Mouse (Mus musculus): ENCODE results near the gene Gm11168. TPM values are rescaled to one million over a fixed set of nuclear protein-coding genes. Genes with fewer than 3 reads are reported as not detected.

Gene Gm11168
- polyA plus RNA-seq (2014; fragmentation: Illumina TruSeq; extraction: RNeasy Lipid Tissue Mini Kit (QIAGEN cat#74804); ENCODE audit: low read depth, low replicate concordance) = not detected

GRCm38 (mm10) chr9:3002794-3003396, at the start of gene Gm11168:
Gene Gm11168, plus strand, starts transcription at chr9:3003346.

GRCm38 (mm10) chr9:3000445-3000972, 2.6 kb upstream of the Gm11168 start, which contains the start of gene Gm10722:
Gene Gm10722, plus strand, starts transcription at chr9:3000922.

GRCm38 (mm10) chr9:3012733-3013279, 9.7 kb downstream of the Gm11168 start, which contains the start of gene Gm10721:
Gene Gm10721, plus strand, starts transcription at chr9:3013140.

GRCm38 (mm10) chr9:3015354-3015753, 12.2 kb downstream of the Gm11168 start, which contains the start of gene Gm10720:
Gene Gm10720, plus strand, starts transcription at chr9:3015654.

DNA sequence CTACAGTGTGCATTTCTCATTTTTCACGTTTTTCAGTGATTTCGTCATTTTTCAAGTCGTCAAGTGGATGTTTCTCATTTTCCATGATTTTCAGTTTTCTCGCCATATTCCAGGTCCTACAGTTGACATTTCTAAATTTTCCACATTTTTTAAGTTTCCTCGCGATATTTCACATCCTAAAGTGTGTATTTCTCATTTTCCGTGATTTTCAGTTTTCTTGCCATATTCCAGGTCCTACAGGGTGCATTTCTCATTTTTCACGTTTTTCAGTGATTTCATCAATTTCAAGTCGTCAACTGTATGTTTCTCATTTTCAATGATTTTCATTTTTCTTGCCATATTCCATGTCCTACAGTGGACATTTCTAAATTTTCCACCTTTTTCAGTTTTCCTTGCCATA, 14.0 kb downstream of the Gm11168 start, which contains the start of gene Gm10719:
Gene Gm10719, plus strand, starts transcription at position 301 of the 400 bp plus-strand sequence.

DNA sequence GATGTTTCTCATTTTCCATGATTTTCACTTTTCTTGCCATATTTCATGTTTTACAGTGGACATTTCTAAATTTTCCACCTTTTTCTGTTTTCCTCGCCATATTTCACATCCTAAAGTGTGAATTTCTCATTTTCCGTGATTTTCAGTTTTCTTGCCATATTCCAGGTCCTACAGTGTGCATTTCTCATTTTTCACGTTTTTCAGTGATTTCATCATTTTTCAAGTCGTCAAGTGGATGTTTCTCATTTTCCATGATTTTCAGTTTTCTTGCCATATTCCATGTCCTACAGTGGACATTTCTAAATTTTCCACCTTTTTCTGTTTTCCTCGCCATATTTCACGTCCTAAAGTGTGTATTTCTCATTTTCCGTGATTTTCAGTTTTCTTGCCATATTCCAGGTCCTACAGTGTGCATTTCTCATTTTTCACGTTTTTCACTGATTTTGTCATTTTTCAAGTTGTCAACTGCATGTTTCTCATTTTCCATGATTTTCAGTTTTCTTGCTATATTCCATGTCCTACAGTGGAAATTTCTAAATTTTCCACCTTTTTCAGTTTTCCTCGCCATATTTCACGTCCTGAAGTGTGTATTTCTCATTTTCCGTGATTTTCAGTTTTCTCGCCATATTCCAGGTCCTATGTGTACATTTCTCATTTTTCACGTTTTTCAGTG, 20.3 kb downstream of the Gm11168 start, which contains the start of gene Gm10718:
Gene Gm10718, plus strand, starts transcription at position 236 of the 673 bp plus-strand sequence.

DNA sequence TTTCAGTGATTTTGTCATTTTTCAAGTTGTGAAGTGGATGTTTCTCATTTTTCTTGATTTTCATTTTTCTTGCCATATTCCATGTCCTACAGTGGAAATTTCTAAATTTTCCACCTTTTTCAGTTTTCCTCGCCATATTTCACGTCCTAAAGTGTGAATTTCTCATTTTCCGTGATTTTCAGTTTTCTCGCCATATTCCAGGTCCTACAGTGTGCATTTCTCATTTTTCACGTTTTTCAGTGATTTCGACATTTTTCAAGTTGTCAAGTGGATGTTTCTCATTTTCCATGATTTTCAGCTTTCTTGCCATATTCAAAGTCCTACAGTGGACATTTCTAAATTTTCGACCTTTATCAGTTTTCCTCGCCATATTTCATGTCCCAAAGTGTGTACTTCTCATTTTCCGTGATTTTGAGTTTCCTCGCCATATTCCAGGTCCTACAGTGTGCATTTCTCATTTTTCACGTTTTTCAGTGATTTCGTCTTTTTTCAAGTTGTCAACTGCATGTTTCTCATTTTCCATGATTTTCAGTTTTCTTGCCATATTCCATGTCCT, 21.8 kb downstream of the Gm11168 start, which contains the start of gene Gm10717:
Gene Gm10717, plus strand, starts transcription at position 506 of the 556 bp plus-strand sequence.

GRCm38 (mm10) chr9:3034299-3034698, 31.2 kb downstream of the Gm11168 start, which contains the start of gene Gm17535:
Gene Gm17535, plus strand, starts transcription at chr9:3034599.

DNA sequence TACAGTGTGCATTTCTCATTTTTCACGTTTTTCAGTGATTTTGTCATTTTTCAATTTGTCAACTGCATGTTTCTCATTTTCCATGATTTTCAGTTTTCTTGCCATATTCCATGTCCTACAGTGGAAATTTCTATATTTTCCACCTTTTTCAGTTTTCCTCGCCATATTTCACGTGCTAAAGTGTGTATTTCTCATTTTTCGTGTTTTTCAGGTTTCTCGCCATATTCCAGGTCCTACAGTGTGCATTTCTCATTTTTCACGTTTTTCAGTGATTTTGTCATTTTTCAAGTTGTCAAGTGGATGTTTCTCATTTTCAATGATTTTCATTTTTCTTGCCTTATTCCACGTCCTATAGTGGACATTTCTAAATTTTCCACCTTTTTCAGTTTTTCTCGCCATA, 33.4 kb downstream of the Gm11168 start, which contains the start of gene Gm10715:
Gene Gm10715, plus strand, starts transcription at position 301 of the 400 bp plus-strand sequence.

Other genes with a start within 250 kb of the Gm11168 start
- not detected for gene Gm10722, start 2.4 kb upstream of the Gm11168 start, polyA plus RNA-seq (2014; fragmentation: Illumina TruSeq; extraction: RNeasy Lipid Tissue Mini Kit (QIAGEN cat#74804); ENCODE audit: low read depth, low replicate concordance)
- not detected for gene Gm10721, start 9.8 kb downstream of the Gm11168 start, polyA plus RNA-seq (2014; fragmentation: Illumina TruSeq; extraction: RNeasy Lipid Tissue Mini Kit (QIAGEN cat#74804); ENCODE audit: low read depth, low replicate concordance)
- gene Gm10720, start 12.3 kb downstream of the Gm11168 start, polyA plus RNA-seq (2014; fragmentation: Illumina TruSeq; extraction: RNeasy Lipid Tissue Mini Kit (QIAGEN cat#74804); ENCODE audit: low read depth, low replicate concordance) = not detected
- not detected for gene Gm10719, start 14.1 kb downstream of the Gm11168 start, polyA plus RNA-seq (2014; fragmentation: Illumina TruSeq; extraction: RNeasy Lipid Tissue Mini Kit (QIAGEN cat#74804); ENCODE audit: low read depth, low replicate concordance)
- gene Gm10718, start 20.2 kb downstream of the Gm11168 start, polyA plus RNA-seq (2014; fragmentation: Illumina TruSeq; extraction: RNeasy Lipid Tissue Mini Kit (QIAGEN cat#74804); ENCODE audit: low read depth, low replicate concordance) = not detected
- gene Gm10717, start 22.1 kb downstream of the Gm11168 start, polyA plus RNA-seq (2014; fragmentation: Illumina TruSeq; extraction: RNeasy Lipid Tissue Mini Kit (QIAGEN cat#74804); ENCODE audit: low read depth, low replicate concordance) = not detected
- gene Gm17535, start 31.3 kb downstream of the Gm11168 start, polyA plus RNA-seq (2014; fragmentation: Illumina TruSeq; extraction: RNeasy Lipid Tissue Mini Kit (QIAGEN cat#74804); ENCODE audit: low read depth, low replicate concordance) = not detected
- not detected for gene Gm10715, start 33.5 kb downstream of the Gm11168 start, polyA plus RNA-seq (2014; fragmentation: Illumina TruSeq; extraction: RNeasy Lipid Tissue Mini Kit (QIAGEN cat#74804); ENCODE audit: low read depth, low replicate concordance)

Measured in heart, adult 10 weeks (tissue).